Mouse (Mus musculus): Measurements from ENCODE around the gene Mrpl55.

DNA sequence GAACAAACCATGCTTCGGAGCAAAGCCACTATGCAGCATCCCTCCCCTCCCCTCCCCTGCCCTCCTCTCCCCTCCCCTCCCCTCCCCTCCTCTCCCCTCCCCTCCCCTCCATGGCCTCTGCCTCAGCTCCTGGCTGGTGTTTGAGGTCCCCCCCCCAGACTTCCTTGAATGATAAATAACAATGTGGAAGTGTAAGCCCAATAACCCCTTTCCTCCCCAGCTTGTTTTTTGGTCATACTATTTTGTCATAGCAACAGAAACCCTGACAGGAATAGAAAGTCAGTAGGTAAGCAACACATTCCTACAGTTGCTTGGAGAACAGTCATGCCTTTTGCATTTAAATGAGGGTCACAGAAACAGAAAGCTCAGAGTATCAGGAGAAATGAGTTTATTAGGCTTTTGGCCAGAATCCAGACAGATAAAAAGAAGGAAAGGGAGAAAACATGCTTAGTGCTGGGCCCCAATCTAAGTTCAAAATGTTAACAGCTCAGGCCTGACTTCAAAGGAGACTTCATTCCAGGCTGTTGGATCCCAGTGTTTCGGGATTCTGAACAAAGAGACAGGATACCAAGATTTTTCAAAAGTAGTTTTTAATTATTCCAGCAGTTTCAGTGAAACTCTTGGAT lies 36.6 kb upstream of the Mrpl55 start:
- TF ChIP-seq CTCF (IDR thresholded peaks at IDR 0.05; ENCODE audit: borderline replicate concordance, insufficient read depth, low read length) (no peak), POLR2A (IDR thresholded peaks at IDR 0.05; ENCODE audit: low read depth, low read length) (no peak)
